Mouse (Mus musculus): ENCODE measurements around the gene Ptch2.

The Ptch2 gene

DNA sequence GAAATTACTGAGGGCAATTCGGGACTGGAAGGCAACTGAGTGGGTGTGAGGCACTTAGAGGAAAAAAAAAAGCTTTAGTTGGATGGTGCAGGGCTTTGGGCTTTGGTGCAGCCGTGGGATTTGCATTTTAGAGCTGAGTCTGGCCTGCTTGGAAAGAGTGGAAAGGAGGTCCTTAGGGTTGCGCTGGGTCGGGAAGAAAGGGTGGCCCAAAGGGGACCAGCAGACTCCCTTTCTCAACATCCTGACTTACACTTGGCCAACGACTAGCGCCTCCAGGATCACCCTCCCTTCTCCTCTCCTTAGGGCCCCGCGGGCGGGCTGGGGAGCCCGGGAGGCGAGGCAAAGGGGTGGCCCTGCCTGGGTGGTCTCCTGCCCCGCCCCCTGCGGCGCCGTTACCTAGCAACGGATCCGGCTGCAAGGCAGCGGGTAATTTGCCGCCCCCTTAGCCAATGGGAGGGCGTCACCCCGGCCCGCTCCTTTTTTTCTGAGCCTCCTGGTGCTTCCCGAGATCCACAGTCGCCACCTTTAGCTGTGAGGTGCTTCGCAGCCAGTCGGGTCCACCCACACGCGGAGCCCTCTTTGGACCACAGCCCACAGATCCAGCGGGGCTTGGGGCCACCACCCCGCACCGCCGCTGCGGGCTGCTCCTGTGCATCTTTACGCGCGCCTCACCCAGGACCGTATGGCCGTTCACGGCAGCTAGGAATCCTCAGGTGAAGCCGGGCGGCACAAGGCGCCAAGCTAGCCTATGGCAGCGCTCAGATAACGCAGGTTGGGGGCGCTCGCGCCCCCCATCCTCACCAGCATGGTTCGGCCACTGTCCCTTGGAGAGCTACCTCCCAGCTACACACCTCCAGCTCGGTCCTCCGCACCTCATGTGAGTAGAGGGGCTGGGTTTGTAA, at the start of gene Ptch2:
TSS of gene Ptch2 (plus strand) at position 525 of the 902 bp plus-strand sequence.
- DNase-seq (ENCODE audit: low read depth, low spot score) = peak; percentile 95

- DNase-seq (ENCODE audit: low read depth, low spot score) = no peak
Measured at GRCm38 (mm10) chr4:117048836-117049235, 47.0 kb upstream of the Ptch2 start.

GRCm38 (mm10) chr4:117049485-117049884, 46.4 kb upstream of the Ptch2 start:
- DNase-seq (ENCODE audit: low read depth, low spot score) = no peak

GRCm38 (mm10) chr4:117052626-117053025, 43.2 kb upstream of the Ptch2 start:
- no peak for DNase-seq (ENCODE audit: low read depth, low spot score)

GRCm38 (mm10) chr4:117053956-117054355, 41.9 kb upstream of the Ptch2 start:
- no peak for DNase-seq (ENCODE audit: low read depth, low spot score)

DNA sequence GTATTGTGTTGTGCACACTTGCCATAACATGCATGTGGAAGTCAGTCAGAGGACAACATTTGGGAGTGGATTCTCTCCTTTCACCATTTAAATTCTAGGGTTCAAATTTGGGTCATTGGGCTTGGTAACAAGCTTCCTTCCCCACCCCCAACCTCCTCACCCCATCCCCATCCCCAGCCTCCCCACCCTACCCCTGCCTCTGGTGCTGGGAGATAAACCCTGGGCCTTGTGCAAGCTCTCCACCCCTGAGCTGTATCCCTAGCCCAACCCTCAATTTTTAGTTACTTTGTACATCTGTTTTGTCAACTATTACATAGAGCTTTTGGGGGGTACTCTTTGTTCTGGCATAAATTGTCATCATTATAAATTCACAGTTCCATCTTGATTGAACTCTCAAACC, 39.8 kb upstream of the Ptch2 start:
- DNase-seq (ENCODE audit: low read depth, low spot score) = peak; percentile 10

DNA sequence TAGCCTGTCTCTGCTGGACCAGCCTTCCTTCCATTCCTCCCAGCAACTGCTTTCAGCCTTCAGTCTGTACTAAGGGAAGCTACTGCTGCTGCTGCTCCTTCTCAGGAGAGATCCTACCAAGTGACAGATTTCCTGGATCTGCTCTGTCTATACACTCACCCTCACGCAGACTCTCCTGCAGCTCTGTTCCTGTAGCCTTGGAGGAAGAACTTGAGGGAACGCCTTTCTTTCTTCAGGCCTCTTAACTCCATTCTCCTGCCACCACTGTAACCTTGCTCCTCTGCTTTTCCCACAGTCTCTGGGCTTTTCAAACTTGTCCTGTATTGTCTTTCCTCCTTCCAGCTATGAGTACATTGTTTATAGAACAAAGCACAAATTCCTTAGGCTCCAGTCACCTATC, 39.4 kb upstream of the Ptch2 start:
- peak; percentile 94 for DNase-seq (ENCODE audit: low read depth, low spot score)

DNA sequence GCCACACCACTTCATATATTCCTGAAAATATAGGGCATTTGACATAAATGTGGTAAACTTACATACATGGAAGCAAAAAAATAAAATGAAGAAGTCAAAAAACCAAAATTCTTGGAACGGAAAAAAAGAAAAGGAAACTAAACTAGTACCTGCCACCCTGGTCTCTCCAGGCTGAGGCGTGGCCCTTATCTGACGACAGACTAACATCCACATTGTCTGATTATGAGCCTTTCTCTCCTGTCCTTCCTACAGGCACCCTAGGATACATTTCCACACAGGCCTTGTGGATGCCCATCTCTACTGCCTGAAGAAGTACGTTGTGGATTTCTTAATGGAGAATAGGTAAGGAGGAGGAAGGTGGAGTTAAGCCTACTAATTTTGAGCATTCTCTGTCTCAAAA, 37.4 kb upstream of the Ptch2 start:
- DNase-seq (ENCODE audit: low read depth, low spot score) = no peak

DNA sequence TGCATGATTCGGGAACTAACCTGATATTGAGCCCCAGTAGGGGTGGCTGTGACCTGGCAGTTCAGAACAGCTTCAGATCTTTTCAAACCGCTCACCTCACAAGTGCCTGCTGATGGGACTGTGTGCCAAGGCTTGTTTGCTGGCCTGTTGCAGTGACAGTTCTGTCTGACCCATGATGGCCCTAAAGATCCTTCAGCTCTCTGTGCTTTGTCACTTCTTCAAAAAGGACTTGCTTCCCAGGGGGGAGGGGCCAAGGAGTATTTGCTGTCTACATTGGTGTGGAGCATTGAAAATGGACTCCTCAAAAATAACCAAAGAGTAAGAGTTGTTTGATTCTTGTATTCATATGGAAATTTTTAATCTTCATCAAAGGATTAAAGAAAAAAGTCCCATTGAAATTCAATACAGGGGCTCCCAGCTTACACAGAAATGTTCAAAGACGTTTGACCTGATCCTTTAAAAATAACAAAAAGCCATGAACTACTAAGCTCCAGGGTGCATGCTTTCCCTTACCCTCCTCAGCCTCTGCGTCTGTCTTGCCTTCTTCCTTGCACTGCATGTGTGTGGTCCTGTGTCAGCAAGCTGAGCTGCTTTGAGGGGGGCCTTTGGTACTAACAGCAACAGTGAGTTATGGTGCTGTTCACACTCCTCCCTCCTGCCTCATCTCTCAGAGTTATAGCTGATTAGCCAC, 33.0 kb upstream of the Ptch2 start:
- DNase-seq (ENCODE audit: low read depth, low spot score) = peak; percentile 54

- no peak for DNase-seq (ENCODE audit: low read depth, low spot score)
Measured at GRCm38 (mm10) chr4:117068035-117068434, 27.8 kb upstream of the Ptch2 start.

- DNase-seq (ENCODE audit: low read depth, low spot score) = no peak
Measured at GRCm38 (mm10) chr4:117069647-117070046, 26.2 kb upstream of the Ptch2 start.

DNA sequence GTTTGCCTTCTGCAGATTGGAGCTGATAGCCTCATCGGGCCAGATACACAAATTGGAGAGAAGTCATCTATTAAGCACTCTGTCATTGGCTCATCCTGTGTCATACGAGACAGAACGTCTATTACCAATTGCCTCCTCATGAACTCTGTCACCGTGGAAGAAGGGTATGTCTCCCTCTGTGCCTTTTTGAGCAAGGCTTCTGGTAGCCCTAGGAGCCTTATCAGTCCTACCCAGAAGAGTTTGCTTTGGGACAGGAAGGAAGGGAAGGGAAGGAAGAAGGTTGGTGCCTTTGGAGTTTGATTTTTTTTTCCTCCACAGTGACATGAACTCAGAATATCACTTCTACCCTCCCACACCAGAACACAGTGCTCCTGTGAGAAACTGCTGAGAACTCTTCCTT, 25.3 kb upstream of the Ptch2 start:
- no peak for DNase-seq (ENCODE audit: low read depth, low spot score)

DNA sequence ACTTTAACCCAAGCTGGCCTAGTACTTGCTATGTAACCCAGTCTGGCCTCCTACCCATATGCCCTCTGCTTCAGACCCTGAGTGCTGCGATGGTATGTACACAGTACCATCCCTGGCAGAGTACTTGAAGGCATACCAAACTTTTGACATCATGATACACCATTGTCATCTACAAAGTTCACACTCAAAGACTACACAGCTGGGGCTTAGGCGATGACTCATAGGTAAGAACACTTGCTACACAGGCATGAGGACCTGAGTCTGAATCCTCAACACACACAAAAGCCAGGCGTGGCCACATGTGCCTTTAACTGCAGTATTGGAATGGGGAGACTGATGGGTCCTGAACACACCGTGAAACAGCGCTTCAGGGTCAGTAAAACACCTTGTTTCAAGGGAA, 24.7 kb upstream of the Ptch2 start:
- no peak for DNase-seq (ENCODE audit: low read depth, low spot score)

GRCm38 (mm10) chr4:117087948-117088640, 7.8 kb upstream of the Ptch2 start:
- DNase-seq (ENCODE audit: low read depth, low spot score) = no peak

DNA sequence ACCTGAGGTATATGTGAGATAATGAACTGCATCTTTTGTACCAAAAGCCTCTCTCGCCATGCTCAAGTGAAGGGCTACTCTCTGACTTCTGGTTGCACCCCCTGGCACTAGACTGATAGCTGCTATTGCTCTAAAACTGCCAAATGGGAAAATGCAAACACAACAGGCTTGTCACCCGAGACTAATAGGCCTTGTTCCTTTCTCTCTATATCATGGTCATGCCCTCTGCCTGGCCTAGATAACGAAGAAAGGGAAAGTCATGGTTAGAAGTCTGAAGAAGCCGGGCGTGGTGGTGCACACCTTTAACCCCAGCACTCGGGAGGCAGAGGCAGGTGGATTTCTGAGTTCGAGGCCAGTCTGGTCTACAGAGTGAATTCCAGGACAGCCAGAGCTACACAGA, 5.3 kb upstream of the Ptch2 start:
- no peak for DNase-seq (ENCODE audit: low read depth, low spot score)

DNA sequence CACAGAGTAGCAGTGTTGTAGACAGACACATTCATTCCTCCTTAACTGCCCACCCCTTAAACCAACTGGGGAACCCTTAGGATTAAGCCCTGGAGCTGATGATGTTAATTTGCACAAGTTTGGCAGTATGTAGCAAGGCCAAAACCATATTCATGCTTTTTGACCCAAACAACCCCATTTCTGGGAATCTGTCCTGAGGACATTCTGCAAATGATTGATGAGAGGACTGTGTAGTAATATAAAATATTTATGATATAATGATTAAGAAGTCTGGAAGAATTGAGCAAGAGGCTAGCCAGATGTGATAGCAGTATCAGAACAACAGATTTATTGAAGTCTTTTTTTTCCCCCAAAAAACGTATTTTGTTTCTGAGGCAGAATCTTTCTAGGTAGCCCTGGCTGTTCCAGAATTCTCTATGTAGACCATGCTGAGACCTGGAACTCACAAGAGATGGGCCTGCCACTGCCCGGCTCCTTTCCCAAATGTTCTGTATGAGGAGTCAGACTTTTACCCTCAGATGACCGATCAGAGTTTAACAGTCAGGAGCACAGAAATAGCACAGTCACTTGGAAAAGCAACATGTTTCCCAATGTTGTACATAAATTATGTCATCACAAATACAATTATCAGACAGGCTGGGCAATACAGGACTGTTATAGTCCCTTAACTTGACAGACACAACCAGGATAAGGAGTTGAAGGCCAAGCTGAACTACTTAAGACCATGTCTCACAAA, 1.1 kb upstream of the Ptch2 start:
- no peak for DNase-seq (ENCODE audit: low read depth, low spot score)

GRCm38 (mm10) chr4:117096666-117097065, 791 bp downstream of the Ptch2 start:
- DNase-seq (ENCODE audit: low read depth, low spot score) = no peak

GRCm38 (mm10) chr4:117097969-117098763, 2.3 kb downstream of the Ptch2 start:
- DNase-seq (ENCODE audit: low read depth, low spot score) = no peak

DNA sequence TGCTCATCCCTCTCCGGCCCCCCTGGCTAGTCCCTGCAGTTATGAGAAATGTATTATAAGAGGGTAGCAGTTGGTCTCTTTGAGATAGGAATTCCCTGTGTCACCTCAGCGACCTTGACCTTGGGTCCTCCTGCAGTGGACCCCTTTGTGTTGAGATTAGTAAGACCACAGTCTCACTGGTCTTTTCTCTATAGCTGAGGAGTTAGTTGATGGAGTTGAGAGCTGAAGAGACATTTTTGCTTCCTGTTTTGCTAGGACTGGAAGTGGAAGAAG, 2.8 kb downstream of the Ptch2 start:
- no peak for DNase-seq (ENCODE audit: low read depth, low spot score)

DNA sequence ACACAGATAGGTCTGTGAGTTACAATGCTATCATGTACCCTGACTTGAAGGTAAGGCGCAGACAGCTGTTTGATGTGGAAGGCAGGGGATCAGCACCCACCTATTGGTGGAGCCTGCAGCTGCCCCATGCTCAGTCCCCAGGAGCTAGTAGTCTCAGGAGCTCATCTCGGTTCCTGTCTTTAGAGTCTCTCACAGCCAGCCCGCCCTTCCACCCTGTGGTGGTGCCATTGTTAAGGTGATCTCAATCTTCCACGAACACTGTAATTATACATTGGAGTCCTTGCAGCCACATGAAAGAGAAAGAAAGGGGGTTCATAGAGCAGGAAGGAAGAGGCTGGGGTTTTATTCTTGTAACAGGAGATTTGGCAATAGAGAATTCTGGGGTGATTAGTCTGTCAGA, 4.2 kb downstream of the Ptch2 start:
- no peak for DNase-seq (ENCODE audit: low read depth, low spot score)

DNA sequence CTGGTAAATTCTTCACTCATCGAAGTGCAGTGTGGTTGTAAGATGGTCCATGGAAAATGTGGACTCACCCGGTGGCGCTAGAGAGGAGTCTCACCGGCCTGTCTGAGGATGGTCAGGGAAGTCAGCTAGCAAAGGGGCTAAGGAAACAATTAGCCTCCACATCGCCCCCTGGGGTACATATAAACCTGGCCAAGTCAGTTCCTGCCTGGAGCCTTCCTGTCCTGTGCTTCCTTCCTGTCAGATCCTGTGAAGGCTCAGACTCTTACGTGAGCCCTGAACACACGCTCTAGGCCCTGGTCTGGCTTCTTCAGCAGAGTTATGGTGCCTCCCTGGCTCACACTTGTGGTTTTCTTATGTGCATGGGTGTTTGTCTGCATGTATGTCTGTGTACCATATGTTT, 5.3 kb downstream of the Ptch2 start:
- DNase-seq (ENCODE audit: low read depth, low spot score) = peak; percentile 91
